Mouse (Mus musculus) olfactory bulb, adult 2 months (tissue): ENCODE data around the gene Gpr1.

Source experiments
- CTCF ChIP-seq: fragments of 200-500 bp; IDR thresholded peaks from 2 replicates; pipeline ENCODE4 v1.5.1; 2012; ENCODE audit warnings: low read depth, mild to moderate bottlenecking, low read length, moderate library complexity; ENCODE audit not compliant: insufficient read depth
- POLR2A ChIP-seq: fragments of 200-500 bp; IDR thresholded peaks from 2 replicates; pipeline ENCODE4 v1.6.1; 2012; ENCODE audit warnings: mild to moderate bottlenecking, low read depth, low read length, moderate library complexity; ENCODE audit not compliant: insufficient read depth

DNA sequence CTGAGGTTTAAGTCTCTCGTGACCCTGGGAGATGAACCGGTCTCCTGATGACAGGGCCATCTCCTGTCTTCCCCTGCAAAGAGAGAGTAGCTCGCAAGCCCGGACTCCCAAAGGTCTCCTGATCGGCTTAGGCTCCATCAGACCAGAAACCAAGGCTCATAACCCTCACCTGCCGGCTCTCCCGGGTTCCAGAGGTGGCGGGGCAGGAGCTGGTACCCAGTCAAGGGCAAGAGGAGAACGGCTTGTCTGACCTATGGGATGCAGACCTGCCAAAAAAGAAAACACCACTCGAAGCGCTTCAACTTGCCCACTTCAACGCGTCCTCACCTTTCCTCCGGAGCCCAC, 38.1 kb downstream of the Gpr1 start:
- TF ChIP-seq CTCF = no peak
- peak; percentile 70; the same call in 1 of the 2 replicates for TF ChIP-seq POLR2A
